Mouse (Mus musculus) hindbrain, postnatal 0 days (tissue): Measurements from ENCODE around the gene Dnmt3a. TPM values are rescaled to one million over a fixed set of nuclear protein-coding genes. Genes with fewer than 3 reads are reported as not detected.

Source experiments
- ATAC-seq: fragments of 200-750 bp; cut with Nextera tagmentation; 2 replicates; pipeline ENCODE4 v1.8.0; 2017; ENCODE audit warnings: mild to moderate bottlenecking, moderate TSS enrichment, moderate library complexity
- DNase-seq: peaks from one replicate; pipeline ENCODE4 v3.0.0-alpha.2; 2015; ENCODE audit warnings: low spot score
- H3K27ac ChIP-seq: fragments of 300-500 bp; sonication (generic); 2 replicates; pipeline ENCODE4 v1.5.1; 2014; ENCODE audit warnings: mild to moderate bottlenecking
- H3K27me3 ChIP-seq: fragments of 300-500 bp; sonication (generic); 2 replicates; pipeline ENCODE4 v1.6.1; 2014; ENCODE audit warnings: low read length, mixed read lengths; ENCODE audit not compliant: insufficient read depth
- H3K36me3 ChIP-seq: fragments of 300-500 bp; sonication (generic); 2 replicates; pipeline ENCODE4 v1.6.1; 2014; ENCODE audit warnings: low read length, mixed read lengths; ENCODE audit not compliant: insufficient read depth
- H3K4me1 ChIP-seq: fragments of 300-500 bp; sonication (generic); 2 replicates; pipeline ENCODE4 v1.6.1; 2014; ENCODE audit warnings: antibody characterized with exemption, low read length, mixed read lengths; ENCODE audit not compliant: insufficient read depth
- H3K4me2 ChIP-seq: fragments of 300-500 bp; sonication (generic); 2 replicates; pipeline ENCODE4 v1.6.1; 2014; ENCODE audit warnings: low read depth, mild to moderate bottlenecking, low read length, moderate library complexity, mixed read lengths
- H3K4me3 ChIP-seq: fragments of 300-500 bp; sonication (generic); 2 replicates; pipeline ENCODE4 v1.5.1; 2014; ENCODE audit warnings: low read length
- H3K9ac ChIP-seq: fragments of 300-500 bp; sonication (generic); replicated peaks from 2 replicates; pipeline ENCODE4 v1.6.1; 2014; ENCODE audit warnings: mild to moderate bottlenecking, low read length, moderate library complexity, mixed read lengths
- H3K9me3 ChIP-seq: fragments of 300-500 bp; sonication (generic); 2 replicates; pipeline ENCODE4 v1.6.1; 2016; ENCODE audit warnings: low read length, mixed read lengths
- CTCF ChIP-seq: IDR thresholded peaks from 2 replicates; pipeline ENCODE4 v1.5.1; 2016; ENCODE audit warnings: antibody characterized with exemption, control low read depth, low read depth
- WGBS: fragments of 180-500 bp; shearing (Covaris S2); extraction: QIAGEN DNeasy Blood & Tissue Kit; methylation state at CpG from one replicate; pipeline ENCODE4 v1.1.7; 2014; 5-methylcytosine and 5-hydroxymethylcytosine counted together
- polyA plus RNA-seq: library from polyadenylated mRNA; unstranded; fragments of >200 nt; fragmentation: Nextera tagmentation; extraction: Ambion mirVana; gene quantifications from 2 replicates; pipeline ENCODE4 v1.2.1, GENCODE M21; 2015
- total RNA-seq: library from RNA; depleted of rRNA; stranded (reverse); fragments of >200 nt; gene quantifications from 2 replicates; pipeline ENCODE4 v1.2.3, GENCODE M21; 2014

Gene Dnmt3a
- total and polyA plus RNA-seq, 2 experiments from 2014 or later: 81.8 to 134 TPM

- no peaks in the 10 kb centered on the region for H3K27me3 ChIP-seq
- no peak for TF ChIP-seq CTCF
- DNase-seq (peak; percentile 21), ATAC-seq (peak; percentile 55)
- H3K4me1 ChIP-seq: peaks cover 3% of the 10 kb centered on the region; the same call in 1 of the 2 replicates
- H3K4me3 ChIP-seq: no peak overlapping the region
- H3K9ac ChIP-seq: no peak overlapping the region; the same call in 1 of the 2 replicates
- H3K9me3 ChIP-seq: no peaks in the 10 kb centered on the region
- H3K27ac ChIP-seq: peak overlapping the region; percentile 65
- 43% methylated on average over 7 of the region's 7 CpGs for WGBS
- H3K4me2 ChIP-seq: no peak overlapping the region
- H3K36me3 ChIP-seq: no peaks in the 10 kb centered on the region; the same call in 1 of the 2 replicates
Observed at GRCm38 (mm10) chr12:3855762-3856501, 50.1 kb downstream of the Dnmt3a start.

- H3K27ac ChIP-seq: peak overlapping the region; percentile 32; the same call in 1 of the 2 replicates
- no peak overlapping the region for H3K4me3 ChIP-seq
- TF ChIP-seq CTCF: no peak
- no peaks in the 10 kb centered on the region for H3K27me3 ChIP-seq
- 76% methylated on average over 2 of the region's 2 CpGs for WGBS
- DNase-seq: no peak
- peaks cover 3% of the 10 kb centered on the region; the same call in 1 of the 2 replicates for H3K4me1 ChIP-seq
- H3K9ac ChIP-seq: no peak overlapping the region
- no peaks in the 10 kb centered on the region for H3K9me3 ChIP-seq
- H3K36me3 ChIP-seq: no peaks in the 10 kb centered on the region; the same call in none of the 2 replicates
- ATAC-seq: no peak
- H3K4me2 ChIP-seq: no peak overlapping the region
Observed at GRCm38 (mm10) chr12:3856748-3857147, 50.9 kb downstream of the Dnmt3a start.

- no peak overlapping the region for H3K27ac ChIP-seq
- no peaks in the 10 kb centered on the region for H3K9me3 ChIP-seq
- 66% methylated on average over 3 of the region's 3 CpGs for WGBS
- DNase-seq (no peak), ATAC-seq (no peak)
- no peaks in the 10 kb centered on the region for H3K27me3 ChIP-seq
- no peaks in the 10 kb centered on the region; the same call in none of the 2 replicates for H3K36me3 ChIP-seq
- H3K4me3 ChIP-seq: no peak overlapping the region
- peaks cover 3% of the 10 kb centered on the region; the same call in 1 of the 2 replicates for H3K4me1 ChIP-seq
- no peak overlapping the region for H3K9ac ChIP-seq
- TF ChIP-seq CTCF: no peak
- H3K4me2 ChIP-seq: no peak overlapping the region
Observed at GRCm38 (mm10) chr12:3857231-3857630, 51.4 kb downstream of the Dnmt3a start.

GRCm38 (mm10) chr12:3857773-3858172 lies 52.0 kb downstream of the Dnmt3a start:
- DNase-seq: no peak
- peaks cover 3% of the 10 kb centered on the region; the same call in 1 of the 2 replicates for H3K4me1 ChIP-seq
- H3K27ac ChIP-seq: no peak overlapping the region
- ATAC-seq: no peak
- WGBS: 79% methylated on average over 9 of the region's 9 CpGs
- H3K36me3 ChIP-seq: no peaks in the 10 kb centered on the region; the same call in none of the 2 replicates
- no peak overlapping the region for H3K4me3 ChIP-seq
- H3K4me2 ChIP-seq: no peak overlapping the region
- no peak for TF ChIP-seq CTCF
- H3K27me3 ChIP-seq: no peaks in the 10 kb centered on the region
- H3K9me3 ChIP-seq: no peaks in the 10 kb centered on the region
- H3K9ac ChIP-seq: no peak overlapping the region

DNA sequence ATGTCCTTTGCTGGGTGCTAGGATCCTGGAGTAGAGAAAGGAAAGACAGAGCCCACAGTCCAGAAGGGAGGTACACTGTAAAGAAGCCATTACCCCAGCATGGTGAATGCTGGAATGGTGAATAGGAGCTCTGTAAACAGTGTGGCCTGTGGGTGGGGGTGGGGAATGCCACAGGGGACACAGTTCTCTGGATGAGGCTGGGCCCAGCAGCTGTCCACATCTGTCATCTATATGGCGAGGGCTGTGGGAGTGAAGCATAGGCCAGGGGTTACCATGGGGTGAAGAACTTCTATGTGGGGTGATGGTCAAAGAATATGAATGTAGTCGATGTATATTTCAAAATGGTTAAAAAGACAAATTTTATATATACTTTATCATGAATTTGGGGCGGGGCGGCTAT lies 52.9 kb downstream of the Dnmt3a start:
- Histone ChIP-seq H3K4me3 (no peak overlapping the region), H3K4me2 (no peak overlapping the region), H3K36me3 (no peaks in the 10 kb centered on the region; the same call in none of the 2 replicates), H3K27ac (no peak overlapping the region), H3K4me1 (peaks cover 3% of the 10 kb centered on the region; the same call in 1 of the 2 replicates), H3K27me3 (no peaks in the 10 kb centered on the region), H3K9me3 (no peaks in the 10 kb centered on the region), H3K9ac (no peak overlapping the region)
- ATAC-seq (no peak), DNase-seq (no peak)
- 89% methylated on average over 4 of the region's 4 CpGs for WGBS
- TF ChIP-seq CTCF: no peak

DNA sequence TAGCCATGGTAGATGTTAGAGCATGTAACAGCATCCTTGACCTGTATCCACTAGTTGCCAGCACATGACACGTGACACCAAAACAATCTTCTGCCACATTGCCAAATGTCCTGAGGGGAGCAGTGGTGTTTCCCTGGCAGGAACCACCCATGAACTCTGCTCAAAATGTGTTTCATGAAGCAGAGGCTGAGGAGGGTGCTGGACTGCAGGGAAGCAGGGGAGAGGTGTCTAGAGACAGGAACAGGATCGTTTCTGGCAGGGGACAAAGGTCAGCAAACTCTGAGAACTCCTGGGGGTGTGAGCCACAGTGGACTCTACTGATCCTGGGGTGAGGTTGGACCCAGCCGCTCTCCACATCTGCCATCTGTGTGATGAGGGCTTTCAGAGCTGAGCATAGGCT lies 53.7 kb downstream of the Dnmt3a start:
- no peaks in the 10 kb centered on the region for H3K27me3 ChIP-seq
- H3K4me3 ChIP-seq: no peak overlapping the region
- ATAC-seq (no peak), DNase-seq (no peak)
- 61% methylated on average over 3 of the region's 3 CpGs for WGBS
- no peaks in the 10 kb centered on the region for H3K9me3 ChIP-seq
- H3K27ac ChIP-seq: no peak overlapping the region
- H3K36me3 ChIP-seq: no peaks in the 10 kb centered on the region; the same call in none of the 2 replicates
- no peak overlapping the region for H3K4me2 ChIP-seq
- H3K9ac ChIP-seq: no peak overlapping the region
- TF ChIP-seq CTCF: no peak
- peaks cover 3% of the 10 kb centered on the region; the same call in 1 of the 2 replicates for H3K4me1 ChIP-seq

DNA sequence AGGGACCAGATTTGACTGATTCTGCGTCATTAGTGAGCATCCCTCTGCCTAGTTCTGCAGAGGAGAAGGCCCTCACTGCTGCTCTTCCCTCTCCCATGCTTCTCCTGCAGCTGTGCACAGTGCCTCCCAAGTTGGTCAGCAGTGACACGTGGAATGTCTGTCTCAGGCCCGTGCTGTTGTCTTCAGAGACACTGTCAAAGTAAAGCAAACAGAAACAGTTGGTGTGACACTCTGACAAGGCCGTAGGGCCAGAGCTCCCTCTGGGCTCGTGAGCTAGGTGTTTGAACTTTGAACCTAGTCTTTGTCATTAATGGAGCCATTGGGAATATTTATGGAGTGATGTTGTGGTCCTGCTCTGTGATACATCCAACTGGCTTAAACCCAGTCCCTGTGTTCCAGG lies 54.2 kb downstream of the Dnmt3a start:
- WGBS: 57% methylated on average over 5 of the region's 5 CpGs

More for the DNA sequence above, 54.2 kb downstream of the Dnmt3a start:
- Histone ChIP-seq H3K4me1 (peaks cover 3% of the 10 kb centered on the region; the same call in 1 of the 2 replicates), H3K27ac (no peak overlapping the region), H3K4me3 (no peak overlapping the region), H3K9me3 (no peaks in the 10 kb centered on the region), H3K4me2 (no peak overlapping the region), H3K36me3 (no peaks in the 10 kb centered on the region; the same call in none of the 2 replicates), H3K27me3 (no peaks in the 10 kb centered on the region), H3K9ac (no peak overlapping the region)
- TF ChIP-seq CTCF: no peak
- no peak for DNase-seq
- no peak for ATAC-seq
